7 mouse cellular contexts compared by ENCODE assay signal in genomic region chr13:63239301-63239804, GRCm38 (mm10).
DNase-seq lines count a peak whose midpoint lies in the region; ATAC-seq and TF ChIP-seq lines count a peak whose summit lies in the region.

No protein-coding gene starts in this region.

- peak overlapping the region; percentile 84 for H3K9ac ChIP-seq in embryonic facial prominence, embryonic 13.5 days
- peak overlapping the region; percentile 72 for H3K9ac ChIP-seq in hindbrain, embryonic 15.5 days
- H3K9ac ChIP-seq in midbrain, embryonic 15.5 days = peak overlapping the region; percentile 68

- H3K36me3 ChIP-seq in spleen, adult 2 months (ENCODE audit: control insufficient read depth, insufficient read depth, low read length) = 0 out of 2 replicates have a peak, but pooled peaks cover 1% of the 10 kb centered on the region
- H3K36me3 ChIP-seq in embryonic facial prominence, embryonic 13.5 days = no peaks in the 10 kb centered on the region
- no peaks in the 10 kb centered on the region for H3K36me3 ChIP-seq in hindbrain, embryonic 15.5 days
- no peaks in the 10 kb centered on the region for H3K36me3 ChIP-seq in midbrain, embryonic 15.5 days (replicated peaks)

- peaks cover 5% of the 10 kb centered on the region; the same call in 1 of the 2 replicates for H3K4me1 ChIP-seq in spleen, adult 2 months (ENCODE audit: control insufficient read depth, insufficient read depth, insufficient read length)
- H3K4me1 ChIP-seq in embryonic facial prominence, embryonic 13.5 days = peaks cover 57% of the 10 kb centered on the region
- peaks cover 34% of the 10 kb centered on the region for H3K4me1 ChIP-seq in hindbrain, embryonic 15.5 days (replicated peaks)
- H3K4me1 ChIP-seq in midbrain, embryonic 15.5 days = peaks cover 20% of the 10 kb centered on the region

- H3K4me2 ChIP-seq in embryonic facial prominence, embryonic 13.5 days = peak overlapping the region; percentile 82
- H3K4me2 ChIP-seq in hindbrain, embryonic 15.5 days = peak overlapping the region; percentile 80
- peak overlapping the region; percentile 81 for H3K4me2 ChIP-seq in midbrain, embryonic 15.5 days

- TF ChIP-seq POLR2A in spleen, adult 2 months (IDR thresholded peaks at IDR 0.05; ENCODE audit: low read depth, low read length) = no peak

- no peak for DNase-seq in spleen, adult 2 months (ENCODE audit: low read depth in 1 of 2, low spot score in 2 of 2)
- DNase-seq in spleen, adult 18-20 months = no peak
- DNase-seq in layer of hippocampus, adult 11-12 months (ENCODE audit: low spot score) = no peak
- DNase-seq in T-cell, adult 2 months (ENCODE audit: low spot score) = no peak

- peak; percentile 53; the same call in 1 of the 2 replicates for ATAC-seq in embryonic facial prominence, embryonic 13.5 days (ENCODE audit: insufficient number of reproducible peaks, insufficient read depth, low FRiP score, low TSS enrichment, low read depth)
- ATAC-seq in hindbrain, embryonic 15.5 days (ENCODE audit: low FRiP score, low read depth) = no peak; the same call in 1 of the 2 replicates
- peak; percentile 79 for ATAC-seq in midbrain, embryonic 15.5 days (replicated peaks)

- no peaks in the 10 kb centered on the region for H3K9me3 ChIP-seq in embryonic facial prominence, embryonic 13.5 days
- no peaks in the 10 kb centered on the region for H3K9me3 ChIP-seq in hindbrain, embryonic 15.5 days
- no peaks in the 10 kb centered on the region for H3K9me3 ChIP-seq in midbrain, embryonic 15.5 days

- no peak for TF ChIP-seq CTCF in spleen, adult 2 months (IDR thresholded peaks at IDR 0.05; ENCODE audit: extremely low read depth, insufficient read depth, insufficient read length, insufficient replicate concordance)

- no peaks in the 10 kb centered on the region for H3K27me3 ChIP-seq in spleen, adult 2 months (ENCODE audit: control insufficient read depth, insufficient read depth, low read length)
- H3K27me3 ChIP-seq in embryonic facial prominence, embryonic 13.5 days = no peaks in the 10 kb centered on the region
- no peaks in the 10 kb centered on the region for H3K27me3 ChIP-seq in hindbrain, embryonic 15.5 days
- no peaks in the 10 kb centered on the region for H3K27me3 ChIP-seq in midbrain, embryonic 15.5 days (replicated peaks)

- 23% methylated on average over 11 of the region's 11 CpGs for whole genome bisulfite sequencing in spleen, adult 2 months
- WGBS in embryonic facial prominence, embryonic 13.5 days = 4% methylated on average over 11 of the region's 11 CpGs
- WGBS in hindbrain, embryonic 15.5 days = 3% methylated on average over 11 of the region's 11 CpGs
- 2% methylated on average over 11 of the region's 11 CpGs for WGBS in midbrain, embryonic 15.5 days

- H3K4me3 ChIP-seq in spleen, adult 2 months (ENCODE audit: extremely low read depth, insufficient read depth, insufficient read length) = peak overlapping the region; percentile 99
- peak overlapping the region; percentile 62 for H3K4me3 ChIP-seq in embryonic facial prominence, embryonic 13.5 days
- peak overlapping the region; percentile 74 for H3K4me3 ChIP-seq in hindbrain, embryonic 15.5 days
- H3K4me3 ChIP-seq in midbrain, embryonic 15.5 days = peak overlapping the region; percentile 86

- peak overlapping the region; percentile 69 for H3K27ac ChIP-seq in spleen, adult 2 months (ENCODE audit: insufficient read depth, low read length)
- H3K27ac ChIP-seq in embryonic facial prominence, embryonic 13.5 days = peak overlapping the region; percentile 95
- H3K27ac ChIP-seq in hindbrain, embryonic 15.5 days (replicated peaks) = peak overlapping the region; percentile 84
- H3K27ac ChIP-seq in midbrain, embryonic 15.5 days = peak overlapping the region; percentile 82
